Mouse (Mus musculus) urinary bladder, postnatal 14 days (tissue): ENCODE results near the gene Hs3st5.
"Not testable (repeated sequence)": the region's sequence is repeated elsewhere in the genome, so short reads cannot be mapped to it uniquely, and the experiment has no call there.

ENCODE experiments used
- DNase-seq: peaks from one replicate; pipeline ENCODE4 v3.0.0; 2021; ENCODE audit warnings: low spot score

The Hs3st5 gene

DNA sequence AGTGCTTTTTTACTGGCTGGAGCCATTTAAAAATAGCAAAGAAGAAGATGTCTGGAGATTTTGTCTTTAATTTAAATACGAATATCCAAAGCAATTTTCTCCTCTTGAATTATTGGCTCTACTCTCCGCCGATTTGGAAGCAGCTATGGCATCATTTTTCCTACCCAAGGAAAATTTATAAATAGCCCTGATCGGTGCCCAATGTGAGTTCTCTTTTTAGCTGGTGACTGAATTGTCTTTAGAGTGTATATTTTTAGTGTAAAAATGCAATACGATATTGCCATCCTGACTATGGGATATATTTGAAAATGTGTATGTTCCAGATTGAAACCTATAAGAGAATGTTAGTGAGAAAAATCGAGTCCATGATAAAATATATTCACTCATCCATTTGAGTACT lies 51.1 kb downstream of the Hs3st5 start:
- DNase-seq: no peak

DNA sequence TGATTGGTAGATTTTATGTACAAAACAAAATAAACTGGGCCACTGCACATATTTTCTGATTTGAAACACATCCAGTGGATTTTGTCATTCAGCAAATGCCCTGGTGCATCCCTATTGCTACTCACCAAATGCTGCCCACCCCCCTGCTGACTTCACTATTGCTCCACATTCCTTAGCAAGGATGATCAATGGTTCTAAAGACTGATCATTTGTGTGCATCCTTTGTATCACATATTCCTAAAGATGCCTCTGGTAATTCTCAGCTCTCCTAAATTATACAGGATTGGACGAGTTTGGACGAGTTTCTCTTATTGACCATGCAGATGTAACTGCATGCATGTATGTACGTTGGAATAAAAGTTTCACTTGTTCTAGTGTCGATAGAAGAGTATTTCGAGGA lies 52.1 kb downstream of the Hs3st5 start:
- DNase-seq: no peak

DNA sequence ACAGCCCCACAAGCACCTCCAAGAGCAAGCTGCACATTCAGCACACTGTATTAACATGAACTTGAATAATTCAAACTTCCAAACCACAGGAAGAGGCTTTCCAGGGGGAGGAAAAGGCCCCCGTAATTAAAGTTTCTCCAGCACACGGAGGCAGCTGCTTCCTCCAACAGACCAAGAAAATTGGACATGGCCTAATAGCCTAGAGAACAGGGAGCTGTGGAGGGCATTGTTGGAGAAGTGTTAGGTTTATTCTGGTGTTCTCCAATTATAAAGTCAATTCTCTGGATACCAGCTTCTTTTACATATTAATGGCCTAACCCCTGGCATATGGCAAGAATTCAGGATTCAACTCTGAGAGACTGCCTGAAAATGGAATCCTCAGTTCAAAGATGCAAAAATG lies 60.6 kb downstream of the Hs3st5 start:
- DNase-seq: no peak

DNA sequence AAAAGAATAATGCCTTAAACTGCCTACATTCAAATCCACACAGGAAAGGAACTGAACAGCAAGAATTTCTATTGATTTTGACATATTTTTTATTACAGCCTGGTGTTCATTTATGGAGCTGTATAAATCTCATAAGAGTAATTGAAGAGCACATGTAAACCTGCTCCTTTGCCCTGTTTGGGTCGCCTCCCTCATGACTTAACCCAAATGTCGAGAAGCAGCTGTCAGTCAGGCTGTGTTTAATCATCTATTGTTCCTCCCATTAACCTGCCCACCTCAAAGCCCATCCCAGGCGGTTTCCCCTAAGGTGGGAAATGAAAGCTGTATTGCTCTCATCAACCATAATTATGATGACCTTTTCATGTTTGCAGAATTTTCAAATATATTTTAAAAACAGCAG lies 65.9 kb downstream of the Hs3st5 start:
- no peak for DNase-seq

GRCm38 (mm10) chr10:36578375-36579145 lies 71.9 kb downstream of the Hs3st5 start:
- no peak for DNase-seq

GRCm38 (mm10) chr10:36610400-36610799 lies 103.8 kb downstream of the Hs3st5 start:
- DNase-seq: no peak

DNA sequence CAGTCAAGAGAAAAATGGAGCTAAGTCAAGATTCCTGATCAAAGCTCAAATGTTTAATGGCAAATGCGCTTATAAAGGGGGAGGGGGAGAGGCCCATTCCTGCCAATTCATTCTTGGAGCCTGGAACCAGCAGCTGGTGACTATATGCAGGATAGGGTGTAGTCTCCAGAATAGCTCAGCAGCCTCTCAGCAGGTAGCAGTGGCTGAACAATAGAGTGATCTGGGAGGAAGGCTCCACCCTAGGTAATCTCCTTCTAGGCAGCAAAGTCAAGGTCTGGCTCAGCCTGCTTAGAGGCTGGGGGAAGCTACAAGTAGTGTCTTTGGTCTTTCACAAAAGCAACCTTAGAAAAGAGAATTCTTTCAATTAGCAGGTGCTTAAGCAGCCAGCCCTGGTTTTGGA lies 104.8 kb downstream of the Hs3st5 start:
- DNase-seq: not testable (repeated sequence)

DNA sequence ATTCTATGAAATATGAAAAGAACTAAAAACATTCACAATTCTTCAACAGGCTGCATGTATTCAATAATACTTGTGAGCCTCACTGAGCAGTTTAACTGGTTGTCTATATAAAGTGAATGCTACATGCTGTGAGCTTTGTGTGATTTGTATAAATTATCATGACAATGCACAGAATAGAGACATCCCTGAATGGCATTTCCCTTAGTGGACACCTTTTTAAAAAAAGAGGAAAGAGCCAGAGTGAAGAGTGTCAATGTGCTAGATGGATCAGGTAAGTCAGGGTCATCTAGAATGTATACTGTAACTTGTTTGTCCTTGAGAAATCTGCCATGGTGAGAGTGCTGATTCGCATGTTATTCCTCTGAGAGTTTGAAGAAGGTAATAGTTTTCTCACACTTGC lies 116.4 kb downstream of the Hs3st5 start:
- DNase-seq: no peak

DNA sequence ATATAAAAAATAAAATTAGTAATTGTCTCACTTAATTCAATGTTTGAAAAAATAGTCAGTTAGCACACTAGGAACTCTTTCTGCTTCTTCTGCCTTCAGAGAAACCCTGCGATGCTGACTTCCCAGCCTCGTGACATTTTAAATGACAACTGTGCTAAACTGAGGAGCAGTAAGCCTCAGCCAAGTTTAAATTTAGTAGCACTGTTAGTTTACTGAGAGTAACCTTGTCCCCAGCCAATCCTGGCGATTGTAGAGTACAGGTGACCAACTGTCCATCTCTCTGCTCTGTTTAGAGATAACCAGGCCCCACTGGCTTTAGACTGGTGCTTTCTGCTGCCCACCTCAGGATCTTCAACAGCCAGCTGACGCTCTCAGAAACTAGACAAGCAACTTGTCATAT lies 121.3 kb downstream of the Hs3st5 start:
- no peak for DNase-seq

DNA sequence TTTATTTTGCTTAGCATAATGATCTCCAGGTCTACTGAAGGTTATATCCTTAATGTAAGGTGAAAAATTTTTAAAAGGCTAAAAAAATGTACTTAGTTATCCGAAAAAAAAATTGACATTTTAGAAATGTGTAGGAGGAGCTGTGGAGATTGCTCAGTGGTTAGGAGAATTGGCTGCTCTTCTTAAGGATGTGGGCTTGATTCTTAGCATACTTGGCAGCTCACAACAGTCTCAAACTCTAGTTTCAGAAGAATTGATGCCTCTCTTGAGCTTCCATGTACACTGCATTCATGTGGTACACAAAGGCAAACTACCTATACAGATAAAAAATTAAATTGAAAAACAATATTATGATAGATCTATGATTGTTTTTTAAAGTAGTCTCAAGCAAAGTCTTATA lies 125.1 kb downstream of the Hs3st5 start:
- no peak for DNase-seq

DNA sequence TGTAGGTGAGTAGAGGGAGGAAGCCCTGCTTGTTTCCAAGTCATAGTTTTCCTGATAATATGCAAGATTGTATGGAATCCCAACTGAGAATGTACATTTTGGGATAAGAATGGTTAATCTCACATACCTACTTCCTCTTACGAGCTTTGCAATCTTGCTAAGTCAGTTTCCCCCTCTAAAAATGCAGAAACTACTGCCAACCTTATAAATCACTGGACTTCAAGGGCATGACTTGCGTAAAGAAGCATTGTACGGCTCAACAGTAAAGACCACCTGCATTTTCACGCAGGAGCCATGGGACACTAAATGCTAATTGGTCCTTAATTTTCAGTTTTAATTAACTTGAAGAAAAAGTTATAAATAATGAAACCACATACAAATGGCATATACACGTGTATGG lies 144.0 kb downstream of the Hs3st5 start:
- no peak for DNase-seq

DNA sequence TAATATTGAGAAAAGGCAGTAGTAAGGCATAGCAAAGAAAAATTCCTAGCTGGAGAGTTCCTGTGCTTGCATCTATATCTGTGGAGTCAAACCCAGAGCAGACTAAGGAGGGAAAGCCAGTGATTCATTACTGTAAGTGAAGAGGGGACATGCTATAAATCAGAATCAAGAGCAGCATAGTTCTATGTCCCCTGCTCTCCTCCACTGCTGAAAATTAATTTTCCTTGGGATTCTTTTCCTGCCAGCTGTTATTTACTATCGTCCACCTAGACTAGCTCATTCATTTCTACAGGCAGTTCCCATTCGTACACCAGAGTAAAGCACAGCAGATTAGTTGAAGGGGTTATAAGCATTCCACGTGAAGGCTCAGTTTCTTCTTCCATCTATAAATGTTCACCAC lies 207.4 kb downstream of the Hs3st5 start:
- DNase-seq: no peak

- no peak for DNase-seq
These were observed 219.6 kb downstream of the Hs3st5 start for GRCm38 (mm10) chr10:36726239-36726638.

GRCm38 (mm10) chr10:36729361-36730098 lies 222.9 kb downstream of the Hs3st5 start:
- DNase-seq: no peak

- DNase-seq: no peak
These were observed 232.8 kb downstream of the Hs3st5 start for GRCm38 (mm10) chr10:36739375-36739774.

DNA sequence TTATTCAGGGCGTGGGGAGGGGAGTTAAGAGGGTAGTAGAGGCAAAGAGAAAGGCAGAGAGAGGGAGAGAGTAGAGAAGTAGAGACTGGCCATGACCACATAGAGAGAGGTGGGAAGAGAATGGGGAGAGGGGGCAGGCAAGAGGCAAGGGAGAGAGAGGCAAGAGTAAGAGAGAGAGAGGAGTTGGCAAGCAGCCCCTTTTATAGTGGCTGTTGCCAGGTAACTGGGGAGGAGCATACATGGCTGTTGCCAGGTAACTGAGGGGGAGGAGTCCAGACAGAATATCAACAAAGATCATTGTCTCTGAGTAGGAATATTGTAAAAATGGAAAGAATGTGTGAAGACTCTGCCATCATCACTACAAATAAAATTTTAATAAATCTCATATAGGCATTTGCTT lies 243.4 kb downstream of the Hs3st5 start:
- DNase-seq: no peak

DNA sequence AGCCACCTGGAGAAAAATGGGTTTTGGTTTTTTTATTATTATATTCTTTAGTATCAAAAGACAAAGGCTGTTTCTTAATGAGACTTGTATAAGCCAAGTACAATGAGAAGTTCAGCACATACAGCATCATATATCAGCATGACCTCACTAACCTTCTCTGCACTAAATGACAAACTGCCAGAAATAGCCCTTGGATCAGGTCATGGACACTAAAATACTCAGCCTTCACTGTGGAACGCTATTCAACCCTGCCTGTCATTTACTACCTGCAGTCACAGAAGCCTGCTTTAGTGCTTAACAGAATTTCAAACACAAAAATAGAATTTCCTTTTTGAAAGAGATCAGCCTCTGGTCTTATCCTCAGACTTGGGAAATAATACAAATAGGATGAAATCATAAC lies 247.9 kb downstream of the Hs3st5 start:
- DNase-seq: no peak

GRCm38 (mm10) chr10:36773595-36773994 lies 267.0 kb downstream of the Hs3st5 start:
- no peak for DNase-seq

DNA sequence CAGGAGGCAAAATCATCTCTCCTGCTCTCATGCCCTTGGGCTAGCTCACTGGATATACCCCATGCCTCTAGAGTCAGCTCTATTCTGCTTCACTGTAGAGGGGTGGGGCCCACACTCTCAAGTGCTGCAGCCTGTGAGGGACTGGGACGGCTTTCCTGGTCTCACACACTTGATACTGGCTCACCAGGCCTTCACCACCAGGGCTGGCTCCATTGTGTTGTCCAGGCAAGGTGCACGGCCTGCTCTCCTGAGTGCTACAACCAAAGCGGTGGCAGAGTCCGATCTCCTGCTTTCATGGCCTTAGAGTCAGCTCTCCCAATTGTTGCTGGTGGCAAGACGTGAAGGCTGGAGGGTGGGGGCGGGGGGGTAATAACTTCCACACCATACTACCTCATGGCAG lies 268.3 kb downstream of the Hs3st5 start:
- no peak for DNase-seq

DNA sequence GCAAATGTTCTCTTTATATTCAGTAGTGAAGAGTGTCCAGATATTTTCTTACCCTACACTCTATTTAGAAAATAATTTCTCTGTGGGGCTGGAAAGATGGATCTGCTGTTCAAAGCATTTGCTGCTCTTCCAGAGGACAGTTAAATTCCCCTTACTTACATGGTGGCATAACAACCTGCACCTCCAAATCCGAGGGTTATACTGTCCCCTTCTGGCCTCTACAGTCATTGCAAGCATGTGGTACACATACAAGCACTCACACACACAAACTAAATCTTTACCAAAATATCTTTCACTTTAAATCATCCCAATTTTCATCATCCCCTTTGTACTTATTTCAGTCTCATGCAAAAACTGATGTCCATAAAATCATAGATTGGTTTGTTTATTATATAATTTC lies 275.0 kb downstream of the Hs3st5 start:
- no peak for DNase-seq

DNA sequence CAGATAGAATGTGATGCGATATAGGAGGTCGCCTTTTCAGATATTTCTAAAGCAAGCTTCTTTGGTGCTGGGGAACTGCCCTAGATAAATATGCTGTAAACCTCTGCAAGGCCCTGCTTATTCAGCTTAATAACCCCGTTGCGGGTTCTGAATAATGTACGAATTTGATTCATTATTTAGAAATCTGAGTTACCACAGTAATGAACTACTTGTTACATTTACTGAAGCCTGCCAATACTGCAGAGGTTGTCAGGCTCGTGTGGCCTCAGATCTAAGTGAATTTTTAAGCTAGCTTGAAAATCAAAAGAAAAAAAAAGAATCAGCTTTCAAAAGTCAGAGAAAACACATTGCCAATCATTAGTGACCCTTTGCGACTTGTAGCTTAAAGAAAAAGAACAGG lies 280.4 kb downstream of the Hs3st5 start:
- DNase-seq: no peak

DNA sequence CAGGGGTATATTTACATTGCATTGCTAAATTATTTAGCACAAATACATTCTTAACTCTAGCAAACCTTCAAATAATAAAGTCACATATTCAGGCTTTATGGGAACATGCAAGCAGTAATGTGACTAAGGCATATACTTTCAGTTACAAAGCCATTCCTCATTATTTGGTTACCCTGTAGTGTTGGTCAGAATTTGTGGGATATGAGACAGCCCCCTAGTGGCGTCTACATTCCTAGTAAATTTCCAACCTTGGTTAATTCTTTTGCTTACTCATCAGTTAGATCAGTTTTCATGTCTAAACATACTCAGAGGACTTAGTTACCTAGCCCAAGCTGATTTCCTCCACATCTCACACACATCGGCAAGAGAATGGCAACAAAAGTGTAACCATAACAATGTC lies 285.2 kb downstream of the Hs3st5 start:
- no peak for DNase-seq

- DNase-seq: no peak
These were observed 288.7 kb downstream of the Hs3st5 start for GRCm38 (mm10) chr10:36795311-36795710.
